Mouse (Mus musculus): ENCODE data around the gene Itsn2.

DNA sequence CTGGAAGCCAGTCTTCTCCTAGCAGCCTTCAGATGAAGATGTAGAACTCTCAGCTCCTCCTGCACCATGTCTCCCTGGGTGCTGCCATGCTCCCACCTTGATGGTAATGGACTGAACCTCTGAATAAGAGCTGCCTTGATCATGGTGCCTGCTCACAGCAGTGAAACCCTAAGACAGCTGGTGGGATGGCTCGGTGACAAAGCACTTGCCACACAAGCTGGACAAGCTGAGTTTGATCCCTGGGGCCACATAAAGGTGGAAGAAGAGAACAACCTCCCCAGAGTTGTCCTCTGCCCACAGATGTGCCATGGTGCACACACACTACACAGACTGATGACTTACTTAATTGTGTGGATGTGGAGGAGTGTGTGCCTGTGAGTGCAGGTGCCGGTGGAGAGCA, 95.9 kb downstream of the Itsn2 start:
- TF ChIP-seq ETS1 (conservative IDR thresholded peaks at IDR 0.05; ENCODE audit: low read depth, low read length) (no peak), CHD2 (IDR thresholded peaks at IDR 0.05; ENCODE audit: low read length) (no peak), SIN3A (IDR thresholded peaks at IDR 0.05; ENCODE audit: low read length) (no peak), POLR2A (IDR thresholded peaks at IDR 0.05; ENCODE audit: low read depth, low read length) (no peak), CTCF (conservative IDR thresholded peaks at IDR 0.05 in 1 of 2, IDR thresholded peaks at IDR 0.05 in 1 of 2; ENCODE audit: low read depth in 2 of 2, low read length in 2 of 2) (no peak), TBP (conservative IDR thresholded peaks at IDR 0.05; ENCODE audit: low read depth, low read length) (no peak), ZMIZ1 (IDR thresholded peaks at IDR 0.05; ENCODE audit: low read depth, low read length) (no peak), EP300 (IDR thresholded peaks at IDR 0.05; ENCODE audit: low read length) (no peak)
